Mouse (Mus musculus) CH12.LX (cell line): ENCODE measurements around the gene Ttll11. TPM values are rescaled to one million over a fixed set of nuclear protein-coding genes. Genes with fewer than 3 reads are reported as not detected.

Experiments
- DNase-seq: peaks from one replicate; pipeline ENCODE4 v3.0.0-alpha.2; 2013; ENCODE audit errors: extremely low read depth
- H3K27ac ChIP-seq: 2 replicates; pipeline ENCODE4 v1.5.1; 2012; ENCODE audit warnings: low read depth, mild to moderate bottlenecking, control low read depth, moderate library complexity; ENCODE audit not compliant: insufficient read depth
- H3K27me3 ChIP-seq: replicated peaks from 2 replicates; pipeline ENCODE3; 2012; ENCODE audit warnings: inconsistent platforms
- H3K36me3 ChIP-seq, 2 experiments: replicated peaks in 1 of 2; 2 replicates each; pipeline versions ENCODE3 to v1.6.1; 2012; ENCODE audit warnings: inconsistent platforms in 1 of 2, low read length in 1 of 2, mild to moderate bottlenecking in 1 of 2, mixed read lengths in 1 of 2, moderate library complexity in 1 of 2; ENCODE audit not compliant: control insufficient read depth in 1 of 2, insufficient read depth in 1 of 2
- H3K4me1 ChIP-seq, 2 experiments: 2 replicates each; pipeline ENCODE4 v1.6.1; 2012; ENCODE audit warnings: inconsistent platforms in 1 of 2, moderate library complexity in 1 of 2; ENCODE audit not compliant: insufficient read depth in 2 of 2, control insufficient read depth in 1 of 2
- H3K4me2 ChIP-seq: 2 replicates; pipeline ENCODE4 v1.6.1; 2012; ENCODE audit warnings: low read depth, mild to moderate bottlenecking, control low read depth; ENCODE audit not compliant: poor library complexity, insufficient read depth, severe bottlenecking
- H3K4me3 ChIP-seq, 3 experiments: fragments of 150-350 bp in 1 of 3; sonication (generic) in 1 of 3; replicated peaks in 1 of 3; 2 replicates each; pipeline versions ENCODE3 to v1.5.1; 2011 to 2012; ENCODE audit warnings: low read depth in 2 of 3, low read length in 2 of 3, mild to moderate bottlenecking in 2 of 3, moderate library complexity in 2 of 3, control low read depth in 1 of 3, improper control_type of control experiment in 1 of 3, inconsistent platforms in 1 of 3, mixed read lengths in 1 of 3; ENCODE audit not compliant: poor library complexity in 1 of 3
- H3K79me2 ChIP-seq: replicated peaks from 2 replicates; pipeline ENCODE4 v1.6.1; 2012; ENCODE audit warnings: mild to moderate bottlenecking, moderate library complexity; ENCODE audit not compliant: control insufficient read depth, poor library complexity, insufficient read depth, severe bottlenecking; ENCODE audit errors: extremely low read depth
- H3K9ac ChIP-seq: 2 replicates; pipeline ENCODE4 v1.6.1; 2012; ENCODE audit warnings: low read depth, mild to moderate bottlenecking, control low read depth, moderate library complexity; ENCODE audit not compliant: insufficient read depth
- H3K9me3 ChIP-seq: replicated peaks from 2 replicates; pipeline ENCODE3; 2012; ENCODE audit warnings: low read length, inconsistent platforms, mixed read lengths
- ELF1 ChIP-seq: IDR thresholded peaks from 2 replicates; pipeline ENCODE4 v1.6.1; 2014; ENCODE audit warnings: low read depth, mild to moderate bottlenecking, inconsistent platforms, low read length, improper control_type of control experiment
- ETS1 ChIP-seq: conservative IDR thresholded peaks from 2 replicates; pipeline ENCODE4 v1.6.1; 2012; ENCODE audit warnings: low read depth, mild to moderate bottlenecking, inconsistent platforms, low read length, improper control_type of control experiment, moderate library complexity
- HCFC1 ChIP-seq: IDR thresholded peaks from 2 replicates; pipeline ENCODE4 v1.6.1; 2012; ENCODE audit warnings: low read depth, mild to moderate bottlenecking, inconsistent platforms, low read length, improper control_type of control experiment
- IRF4 ChIP-seq: IDR thresholded peaks from 2 replicates; pipeline ENCODE4 v1.6.1; 2014; ENCODE audit warnings: low read depth, mild to moderate bottlenecking, inconsistent platforms, low read length, improper control_type of control experiment
- JUND ChIP-seq: conservative IDR thresholded peaks from 2 replicates; pipeline ENCODE4 v1.6.1; 2011; ENCODE audit warnings: low read depth, low read length, improper control_type of control experiment
- MAX ChIP-seq: IDR thresholded peaks from 2 replicates; pipeline ENCODE4 v1.6.1; 2011; ENCODE audit warnings: low read length, improper control_type of control experiment
- MAZ ChIP-seq: IDR thresholded peaks from 2 replicates; pipeline ENCODE4 v1.6.1; 2012; ENCODE audit warnings: low read depth, mild to moderate bottlenecking, inconsistent platforms, low read length, improper control_type of control experiment, moderate library complexity
- MXI1 ChIP-seq: IDR thresholded peaks from 2 replicates; pipeline ENCODE4 v1.6.1; 2011; ENCODE audit warnings: mild to moderate bottlenecking, low read depth, low read length, improper control_type of control experiment
- POLR2A ChIP-seq: IDR thresholded peaks from 2 replicates; pipeline ENCODE4 v1.6.1; 2011; ENCODE audit warnings: low read depth, mild to moderate bottlenecking, improper control_type of control experiment, low read length
- POLR2AphosphoS2 ChIP-seq: IDR thresholded peaks from 2 replicates; pipeline ENCODE4 v1.6.1; 2011; ENCODE audit warnings: low read depth, low read length, improper control_type of control experiment
- RCOR1 ChIP-seq: conservative IDR thresholded peaks from 2 replicates; pipeline ENCODE4 v1.6.1; 2012; ENCODE audit warnings: low read depth, mild to moderate bottlenecking, inconsistent platforms, low read length, improper control_type of control experiment
- TCF12 ChIP-seq: IDR thresholded peaks from 2 replicates; pipeline ENCODE4 v1.6.1; 2014; ENCODE audit warnings: low read depth, mild to moderate bottlenecking, inconsistent platforms, low read length, improper control_type of control experiment
- ZC3H11A ChIP-seq: IDR thresholded peaks from 2 replicates; pipeline ENCODE4 v1.6.1; 2012; ENCODE audit warnings: low read depth, mild to moderate bottlenecking, inconsistent platforms, low read length, improper control_type of control experiment
- dilution Hi-C: fragments of 300-500 bp; cut with MboI; formaldehyde crosslinking; loops from 2 replicates; pipeline ENCODE4 v1.14.3; 2020; ENCODE audit warnings: low sequenced_read_pairs; ENCODE audit not compliant: extremely low pct_unique_long_range_greater_than_20kb, extremely low pct_ligation_motif_present
- in situ Hi-C: fragments of 300-500 bp; cut with MboI; formaldehyde crosslinking; loops from 3 replicates; pipeline ENCODE4 v1.14.3; 2019; ENCODE audit warnings: low sequenced_read_pairs, low pct_ligation_motif_present, low pct_unique_long_range_greater_than_20kb, mixed read lengths
- polyA plus RNA-seq: library from polyadenylated mRNA; unstranded; fragments of >175 nt; gene quantifications from 2 replicates; pipeline ENCODE4 v1.2.1, GENCODE M21; 2012; ENCODE audit warnings: low read depth; ENCODE audit not compliant: insufficient read length
- total RNA-seq, 2 experiments: library from RNA; depleted of rRNA; stranded (reverse); fragments of 300-350 nt in 1 of 2; fragments of >200 nt in 1 of 2; gene quantifications; 2 replicates each; pipeline ENCODE4 v1.2.3; 2012 to 2014

Ttll11 gene
- total and polyA plus RNA-seq, 3 experiments = 0.04 to 0.31 (median 0.11) TPM

GRCm38 (mm10) chr2:35881896-35882295 is 97.8 kb downstream of the Ttll11 start:
- H3K79me2 ChIP-seq = no peaks in the 10 kb centered on the region
- H3K27ac ChIP-seq = no peak overlapping the region
- H3K9me3 ChIP-seq = peaks cover 2% of the 10 kb centered on the region
- peaks cover 2% of the 10 kb centered on the region for H3K27me3 ChIP-seq
- H3K4me2 ChIP-seq = no peak overlapping the region
- no peak for TF ChIP-seq ELF1
- H3K36me3 ChIP-seq = no peaks in the 10 kb centered on the region
- no peak for DNase-seq
- peaks cover 0 to 6% of the 10 kb centered on the region in 2 experiments; a peak in 2 of 4 replicates for H3K4me1 ChIP-seq
- H3K4me3 ChIP-seq = no peak overlapping the region
- in situ Hi-C loops = no loop called here
- dilution Hi-C loops = no loop called here
- no peak overlapping the region for H3K9ac ChIP-seq

DNA sequence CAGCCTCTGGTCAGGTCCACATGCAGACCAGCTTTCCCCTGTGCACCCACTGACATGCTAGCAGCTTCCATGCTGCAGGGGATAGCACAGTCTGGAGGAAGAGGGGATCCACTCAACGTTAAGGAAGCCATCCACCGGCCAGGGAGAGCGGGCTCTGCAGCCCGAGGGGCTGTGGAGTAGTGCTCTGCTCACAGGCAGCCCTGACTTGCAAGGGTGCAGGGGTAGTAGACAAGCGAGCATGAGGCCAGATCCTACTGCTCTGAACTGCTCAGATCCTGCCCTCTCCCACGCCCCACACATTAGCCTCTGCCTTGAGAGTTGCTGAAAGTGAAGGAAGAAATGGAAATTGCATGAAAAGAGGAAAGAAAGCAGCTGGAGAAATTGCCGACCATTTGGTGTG is 99.4 kb downstream of the Ttll11 start:
- no peak overlapping the region for H3K27ac ChIP-seq
- no peak overlapping the region for H3K9ac ChIP-seq
- peaks cover 2% of the 10 kb centered on the region for H3K27me3 ChIP-seq
- dilution Hi-C loops = no loop called here
- peaks cover 2% of the 10 kb centered on the region for H3K9me3 ChIP-seq
- H3K36me3 ChIP-seq = no peaks in the 10 kb centered on the region
- in situ Hi-C loops = no loop called here
- TF ChIP-seq ELF1 (no peak), IRF4 (no peak), RCOR1 (no peak), POLR2A (no peak), JUND (no peak)
- no peak overlapping the region for H3K4me3 ChIP-seq
- no peak overlapping the region for H3K4me2 ChIP-seq
- DNase-seq = no peak
- H3K4me1 ChIP-seq = peaks cover 0 to 6% of the 10 kb centered on the region in 2 experiments; a peak in 2 of 4 replicates
- H3K79me2 ChIP-seq = no peaks in the 10 kb centered on the region

DNA sequence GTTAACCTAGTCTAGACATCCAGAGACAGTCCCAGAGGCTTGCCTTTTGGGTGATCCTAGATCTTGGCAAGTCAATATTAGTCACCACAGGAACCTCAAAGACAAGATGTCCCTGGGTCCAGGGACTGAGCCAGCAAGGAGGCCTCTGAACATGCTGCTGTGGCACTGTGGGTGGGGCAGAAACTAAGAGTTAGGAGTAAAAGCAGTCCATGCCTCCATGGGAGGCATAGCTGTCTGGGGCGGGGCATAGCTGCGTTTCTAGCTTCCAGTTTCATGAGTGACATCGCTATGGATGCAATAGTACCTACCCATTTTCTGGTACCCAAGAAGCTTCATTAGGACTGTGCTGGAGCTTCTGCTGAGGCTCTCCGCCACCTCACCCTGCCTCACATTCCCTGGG is 99.8 kb downstream of the Ttll11 start:
- no peak overlapping the region for H3K4me3 ChIP-seq
- in situ Hi-C loops = no loop called here
- DNase-seq = no peak
- H3K36me3 ChIP-seq = no peaks in the 10 kb centered on the region
- peaks cover 2% of the 10 kb centered on the region for H3K9me3 ChIP-seq
- no peak overlapping the region for H3K4me2 ChIP-seq
- no peaks in the 10 kb centered on the region for H3K79me2 ChIP-seq
- H3K27ac ChIP-seq = no peak overlapping the region
- TF ChIP-seq MAX (no peak), HCFC1 (no peak), JUND (no peak), MAZ (no peak), ETS1 (no peak), MXI1 (no peak), POLR2AphosphoS2 (no peak), ZC3H11A (no peak), TCF12 (no peak)
- H3K9ac ChIP-seq = no peak overlapping the region
- dilution Hi-C loops = no loop called here
- peaks cover 2% of the 10 kb centered on the region for H3K27me3 ChIP-seq
- H3K4me1 ChIP-seq = peaks cover 0 to 6% of the 10 kb centered on the region in 2 experiments; a peak in 2 of 4 replicates
